Mouse (Mus musculus) forebrain, embryonic 13.5 days (tissue): ENCODE measurements around the gene Rps25. TPM values are rescaled to one million over a fixed set of nuclear protein-coding genes. Genes with fewer than 3 reads are reported as not detected.
A peak's percentile ranks its signal among the peaks of the same experiment; 100 is the strongest.
"Not testable (repeated sequence)": the region's sequence is repeated elsewhere in the genome, so short reads cannot be mapped to it uniquely, and the experiment has no call there.

Source experiments
- ATAC-seq: fragments of 200-750 bp; cut with Nextera tagmentation; 2 replicates; pipeline ENCODE4 v1.8.0; 2017
- H3K27ac ChIP-seq: fragments of 300-500 bp; sonication (generic); 2 replicates; pipeline ENCODE4 v1.5.1; 2015; ENCODE audit warnings: inconsistent platforms, mild to moderate bottlenecking, moderate library complexity
- H3K27me3 ChIP-seq: fragments of 300-500 bp; sonication (generic); 2 replicates; pipeline ENCODE4 v1.6.1; 2015; ENCODE audit warnings: mild to moderate bottlenecking, inconsistent platforms
- H3K36me3 ChIP-seq: fragments of 300-500 bp; sonication (generic); 2 replicates; pipeline ENCODE4 v1.6.1; 2015; ENCODE audit warnings: mild to moderate bottlenecking, inconsistent platforms; ENCODE audit not compliant: poor library complexity, severe bottlenecking
- H3K4me1 ChIP-seq: fragments of 300-500 bp; sonication (generic); 2 replicates; pipeline ENCODE4 v1.6.1; 2015; ENCODE audit warnings: inconsistent platforms
- H3K4me2 ChIP-seq: fragments of 300-500 bp; sonication (generic); 2 replicates; pipeline ENCODE4 v1.6.1; 2015; ENCODE audit warnings: inconsistent platforms, mild to moderate bottlenecking, moderate library complexity
- H3K4me3 ChIP-seq: fragments of 300-500 bp; sonication (generic); 2 replicates; pipeline ENCODE4 v1.5.1; 2015; ENCODE audit warnings: mild to moderate bottlenecking, inconsistent platforms
- H3K9ac ChIP-seq: fragments of 300-500 bp; sonication (generic); 2 replicates; pipeline ENCODE4 v1.6.1; 2015; ENCODE audit warnings: mild to moderate bottlenecking, inconsistent platforms
- H3K9me3 ChIP-seq: fragments of 300-500 bp; sonication (generic); replicated peaks from 2 replicates; pipeline ENCODE4 v1.6.1; 2016; ENCODE audit warnings: inconsistent platforms
- WGBS: fragments of 180-500 bp; shearing (Covaris S2); methylation state at CpG from one replicate; pipeline ENCODE4 v1.1.7; 2015; 5-methylcytosine and 5-hydroxymethylcytosine counted together
- polyA plus RNA-seq: library from polyadenylated mRNA; unstranded; fragments of >200 nt; fragmentation: Nextera tagmentation; extraction: Ambion mirVana; gene quantifications from 2 replicates; pipeline ENCODE4 v1.2.1, GENCODE M21; 2015

Rps25 gene
- polyA plus RNA-seq, 1 experiment from 2014 or later: 1,661 TPM

GRCm38 (mm10) chr9:44408693-44409092, 1.8 kb downstream of the Rps25 start:
- not testable (repeated sequence) for H3K9me3 ChIP-seq, H3K27ac ChIP-seq, ATAC-seq, H3K27me3 ChIP-seq
- WGBS: 86% methylated on average over 9 of the region's 9 CpGs
- H3K9ac ChIP-seq: peak overlapping the region; percentile 80; the same call in 1 of the 2 replicates
- H3K4me3 ChIP-seq: peak overlapping the region; percentile 74
- peaks cover 29% of the 10 kb centered on the region for H3K4me1 ChIP-seq
- peaks cover 66% of the 10 kb centered on the region for H3K36me3 ChIP-seq
- H3K4me2 ChIP-seq: peak overlapping the region; percentile 83

- Histone ChIP-seq H3K9ac (no peak overlapping the region), H3K4me1 (peaks cover 21% of the 10 kb centered on the region), H3K27ac (no peak overlapping the region), H3K9me3 (no peaks in the 10 kb centered on the region), H3K36me3 (peaks cover 64% of the 10 kb centered on the region), H3K27me3 (no peaks in the 10 kb centered on the region), H3K4me2 (no peak overlapping the region), H3K4me3 (no peak overlapping the region)
- WGBS: 82% methylated on average over 2 of the region's 2 CpGs
- no peak for ATAC-seq
These were observed 3.9 kb downstream of the Rps25 start for GRCm38 (mm10) chr9:44410647-44411336.

- Histone ChIP-seq H3K9ac (no peak overlapping the region), H3K4me1 (peaks cover 13% of the 10 kb centered on the region), H3K9me3 (no peaks in the 10 kb centered on the region), H3K4me2 (no peak overlapping the region), H3K27me3 (no peaks in the 10 kb centered on the region), H3K4me3 (no peak overlapping the region), H3K36me3 (peaks cover 68% of the 10 kb centered on the region), H3K27ac (no peak overlapping the region)
- ATAC-seq: no peak
- WGBS: 84% methylated on average over 1 of the region's 1 CpGs
These were observed 4.7 kb downstream of the Rps25 start for GRCm38 (mm10) chr9:44411601-44412130.

- H3K36me3 ChIP-seq: peaks cover 68% of the 10 kb centered on the region
- ATAC-seq: no peak
- no peak overlapping the region for H3K9ac ChIP-seq
- no peaks in the 10 kb centered on the region for H3K9me3 ChIP-seq
- H3K4me1 ChIP-seq: peaks cover 18% of the 10 kb centered on the region
- 82% methylated on average over 4 of the region's 4 CpGs for WGBS
- H3K4me3 ChIP-seq: no peak overlapping the region
- no peaks in the 10 kb centered on the region for H3K27me3 ChIP-seq
- no peak overlapping the region for H3K4me2 ChIP-seq
- H3K27ac ChIP-seq: no peak overlapping the region
These were observed 5.4 kb downstream of the Rps25 start for GRCm38 (mm10) chr9:44412306-44412705.

DNA sequence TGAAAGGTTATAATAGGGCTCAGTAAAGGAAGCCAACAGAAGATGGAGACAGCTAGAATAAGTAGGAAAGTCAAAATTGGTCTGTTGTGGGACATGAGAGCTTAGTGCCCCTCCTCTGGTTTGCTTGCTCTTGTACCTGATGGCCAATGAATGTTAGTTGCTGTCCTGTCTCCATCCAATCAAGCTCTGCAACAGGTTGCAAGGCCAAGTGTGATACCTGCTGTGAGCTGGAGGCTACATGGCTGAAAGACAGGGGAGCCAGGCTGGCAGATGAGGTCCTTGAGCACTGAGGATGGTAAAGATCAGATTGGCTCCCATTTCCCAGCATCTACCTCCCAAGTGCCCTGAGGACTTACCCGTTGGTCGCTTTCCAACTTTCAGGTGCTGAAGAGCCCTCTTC, 5.8 kb downstream of the Rps25 start:
- no peak overlapping the region for H3K9ac ChIP-seq
- WGBS: 87% methylated on average over 2 of the region's 2 CpGs
- ATAC-seq: no peak
- H3K4me1 ChIP-seq: peaks cover 22% of the 10 kb centered on the region
- H3K4me2 ChIP-seq: no peak overlapping the region
- no peak overlapping the region for H3K4me3 ChIP-seq
- H3K9me3 ChIP-seq: no peaks in the 10 kb centered on the region
- H3K27me3 ChIP-seq: no peaks in the 10 kb centered on the region
- H3K36me3 ChIP-seq: peaks cover 68% of the 10 kb centered on the region
- no peak overlapping the region for H3K27ac ChIP-seq

- 7% methylated on average over 25 of the region's 26 CpGs for WGBS
- peak overlapping the region; percentile 86 for H3K9ac ChIP-seq
- ATAC-seq: peak; percentile 65
- peaks cover 8% of the 10 kb centered on the region for H3K4me1 ChIP-seq
- H3K36me3 ChIP-seq: peaks cover 32% of the 10 kb centered on the region
- H3K27me3 ChIP-seq: no peaks in the 10 kb centered on the region
- peak overlapping the region; percentile 81 for H3K4me3 ChIP-seq
- H3K4me2 ChIP-seq: peak overlapping the region; percentile 85
- H3K27ac ChIP-seq: peak overlapping the region; percentile 72; the same call in 1 of the 2 replicates
- H3K9me3 ChIP-seq: no peaks in the 10 kb centered on the region
These were observed 10.4 kb downstream of the Rps25 start for GRCm38 (mm10) chr9:44417156-44417891.

- peak; percentile 86 for ATAC-seq
- WGBS: under 1% methylated on average over 38 of the region's 38 CpGs
- no peaks in the 10 kb centered on the region for H3K27me3 ChIP-seq
These were observed 11.0 kb downstream of the Rps25 start for GRCm38 (mm10) chr9:44417892-44418363.

DNA sequence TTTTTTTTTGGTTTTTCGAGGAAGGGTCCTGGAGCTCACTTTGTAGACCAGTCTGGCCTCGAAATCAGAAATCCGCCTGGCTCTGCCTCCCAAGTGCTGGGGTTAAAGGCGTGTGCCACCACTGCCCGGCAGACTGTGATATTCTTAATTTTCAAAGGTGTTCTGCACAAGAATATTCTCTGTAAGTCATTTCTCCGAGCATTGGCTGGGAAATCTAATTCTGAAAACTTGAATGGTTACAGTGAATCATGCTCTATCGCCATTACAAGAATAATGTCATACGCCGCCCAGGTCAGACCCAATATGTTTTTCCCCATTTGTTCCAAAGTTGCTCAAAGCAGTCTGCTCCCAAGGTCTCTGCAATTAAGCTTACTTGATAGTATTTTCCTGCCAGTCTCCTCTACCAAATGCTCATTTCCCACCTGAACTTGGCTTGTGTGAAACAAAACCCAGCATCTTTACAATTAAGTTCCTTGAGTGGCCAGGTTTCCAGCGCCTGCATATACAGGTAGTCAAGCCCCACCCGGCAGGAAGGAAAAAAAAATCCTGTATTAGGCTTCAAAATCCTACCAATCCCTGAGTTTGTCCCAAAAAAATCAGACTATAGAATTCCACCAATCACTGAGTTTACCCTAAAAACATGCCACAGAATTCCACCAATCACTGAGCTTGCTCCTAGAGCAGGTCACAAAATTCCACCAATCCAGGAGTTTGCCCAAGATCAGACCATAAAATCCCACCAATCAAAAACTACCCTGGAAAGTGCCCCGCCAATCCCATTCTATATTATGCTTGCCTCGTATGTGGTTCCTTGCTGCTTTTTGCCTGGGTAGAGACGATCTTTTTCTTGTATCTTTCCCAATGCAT, 11.8 kb downstream of the Rps25 start, which contains the start of gene Ccdc84:
Ccdc84 (minus strand) TSS at position 51 of the 867 bp plus-strand sequence.
- peak within 1 kb of the TSS; percentile 85 for H3K4me2 ChIP-seq
- H3K36me3 ChIP-seq: peaks cover 17% of the 10 kb centered on the region; the same call in 1 of the 2 replicates
- peak within 1 kb of the TSS; percentile 86 for H3K9ac ChIP-seq
- H3K4me3 ChIP-seq: peak within 1 kb of the TSS; percentile 81
- peak within 1 kb of the TSS; percentile 72 for H3K27ac ChIP-seq
- no peaks in the 10 kb centered on the region for H3K27me3 ChIP-seq
- no peak for ATAC-seq
- WGBS: 80% methylated on average over 14 of the region's 14 CpGs
- peaks cover 8% of the 10 kb centered on the region for H3K4me1 ChIP-seq
- H3K9me3 ChIP-seq: no peaks in the 10 kb centered on the region

More at GRCm38 (mm10) chr9:44417892-44418363, 11.0 kb downstream of the Rps25 start:
- Histone ChIP-seq H3K9ac (peak overlapping the region; percentile 86), H3K4me2 (peak overlapping the region; percentile 85), H3K36me3 (peaks cover 26% of the 10 kb centered on the region), H3K9me3 (no peaks in the 10 kb centered on the region), H3K27ac (peak overlapping the region; percentile 72), H3K4me3 (peak overlapping the region; percentile 81), H3K4me1 (peaks cover 8% of the 10 kb centered on the region)

DNA sequence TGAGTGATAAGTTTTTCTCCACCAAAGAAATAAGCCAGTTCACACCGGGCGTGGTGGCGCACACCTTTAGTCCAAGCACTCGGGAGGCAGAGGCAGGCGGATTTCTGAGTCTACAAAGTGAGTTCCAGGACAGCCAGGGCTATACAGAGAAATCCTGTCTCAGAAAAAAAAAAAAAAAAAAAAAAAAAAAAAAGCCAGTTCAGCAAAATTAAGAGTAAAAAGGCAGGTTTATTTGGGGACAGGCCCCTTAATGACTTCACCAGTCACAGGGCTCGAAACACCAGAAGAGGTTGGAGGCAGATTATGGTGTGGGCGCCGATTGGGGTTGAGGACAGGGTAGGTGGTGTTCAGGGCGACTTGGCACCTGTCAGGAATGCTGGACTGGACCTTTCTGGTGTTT, 12.8 kb downstream of the Rps25 start:
- not testable (repeated sequence) for H3K4me3 ChIP-seq, H3K27me3 ChIP-seq, H3K4me1 ChIP-seq, H3K4me2 ChIP-seq, H3K9ac ChIP-seq, H3K27ac ChIP-seq, H3K9me3 ChIP-seq, H3K36me3 ChIP-seq, ATAC-seq
- 97% methylated on average over 9 of the region's 9 CpGs for whole genome bisulfite sequencing

DNA sequence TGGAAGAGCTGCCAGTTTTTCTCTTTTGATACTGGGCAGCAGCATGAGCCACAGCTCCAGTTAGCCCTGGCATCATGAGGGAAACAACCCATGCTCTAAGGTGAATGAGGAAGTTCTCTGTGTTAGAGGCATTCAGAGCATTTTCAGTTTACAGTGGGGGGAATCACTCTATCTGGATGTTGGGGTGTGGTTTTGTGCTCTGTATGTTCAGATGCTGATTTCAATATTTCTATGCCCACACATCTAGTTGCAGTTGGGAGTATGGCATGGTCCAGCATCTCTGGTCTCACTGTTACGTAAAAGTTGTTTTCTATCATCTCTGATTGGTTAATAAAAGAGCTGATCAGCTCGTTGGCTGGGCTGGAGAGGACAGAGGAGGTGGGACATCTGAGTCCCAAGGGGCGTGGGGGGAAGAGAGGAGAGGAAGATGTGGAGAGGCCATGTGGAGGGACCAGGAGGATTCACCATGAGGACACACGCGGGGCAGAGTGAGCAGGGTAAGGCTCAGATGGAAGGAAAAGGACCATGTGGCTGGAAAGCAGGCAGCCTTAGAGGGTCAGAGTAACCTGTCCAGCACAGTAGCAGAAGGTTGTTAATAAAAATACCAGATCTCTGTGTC, 13.4 kb downstream of the Rps25 start:
- Histone ChIP-seq H3K9ac (no peak overlapping the region), H3K4me1 (peaks cover 8% of the 10 kb centered on the region), H3K27ac (no peak overlapping the region), H3K36me3 (peaks cover 8% of the 10 kb centered on the region; the same call in 1 of the 2 replicates), H3K9me3 (no peaks in the 10 kb centered on the region), H3K27me3 (no peaks in the 10 kb centered on the region), H3K4me2 (no peak overlapping the region), H3K4me3 (no peak overlapping the region)
- no peak for ATAC-seq
- WGBS: 85% methylated on average over 5 of the region's 5 CpGs

GRCm38 (mm10) chr9:44423576-44423975, 16.6 kb downstream of the Rps25 start:
- no peak for ATAC-seq
- H3K27me3 ChIP-seq: no peaks in the 10 kb centered on the region
- no peak overlapping the region for H3K9ac ChIP-seq
- no peaks in the 10 kb centered on the region; the same call in 1 of the 2 replicates for H3K4me1 ChIP-seq
- 88% methylated on average over 4 of the region's 4 CpGs for WGBS
- no peaks in the 10 kb centered on the region for H3K36me3 ChIP-seq
- H3K4me2 ChIP-seq: no peak overlapping the region
- no peak overlapping the region for H3K4me3 ChIP-seq
- no peaks in the 10 kb centered on the region for H3K9me3 ChIP-seq
- no peak overlapping the region for H3K27ac ChIP-seq
